Mouse (Mus musculus) intestine, embryonic 15.5 days (tissue): ENCODE results near the gene Slc36a3. TPM values are rescaled to one million over a fixed set of nuclear protein-coding genes. Genes with fewer than 3 reads are reported as not detected.

ENCODE experiments used
- ATAC-seq: fragments of 200-750 bp; cut with Nextera tagmentation; 2 replicates; pipeline ENCODE4 v1.8.0; 2017; ENCODE audit warnings: moderate TSS enrichment, moderate library complexity
- H3K27ac ChIP-seq: fragments of 300-500 bp; sonication (generic); 2 replicates; pipeline ENCODE4 v1.5.1; 2015; ENCODE audit warnings: mild to moderate bottlenecking, inconsistent platforms
- H3K27me3 ChIP-seq: fragments of 300-500 bp; sonication (generic); replicated peaks from 2 replicates; pipeline ENCODE4 v1.6.1; 2015; ENCODE audit warnings: inconsistent platforms
- H3K36me3 ChIP-seq: fragments of 300-500 bp; sonication (generic); 2 replicates; pipeline ENCODE4 v1.6.1; 2015; ENCODE audit warnings: inconsistent platforms
- H3K4me1 ChIP-seq: fragments of 300-500 bp; sonication (generic); replicated peaks from 2 replicates; pipeline ENCODE4 v1.6.1; 2015; ENCODE audit warnings: inconsistent platforms
- H3K4me2 ChIP-seq: fragments of 300-500 bp; sonication (generic); replicated peaks from 2 replicates; pipeline ENCODE4 v1.6.1; 2015; ENCODE audit warnings: mild to moderate bottlenecking, inconsistent platforms
- H3K4me3 ChIP-seq: fragments of 300-500 bp; sonication (generic); replicated peaks from 2 replicates; pipeline ENCODE4 v1.5.1; 2015; ENCODE audit warnings: inconsistent platforms
- H3K9ac ChIP-seq: fragments of 300-500 bp; sonication (generic); 2 replicates; pipeline ENCODE4 v1.6.1; 2015; ENCODE audit warnings: inconsistent platforms
- H3K9me3 ChIP-seq: fragments of 300-500 bp; sonication (generic); 2 replicates; pipeline ENCODE4 v1.6.1; 2016; ENCODE audit warnings: inconsistent platforms
- WGBS: fragments of 180-500 bp; shearing (Covaris S2); methylation state at CpG from one replicate; pipeline ENCODE4 v1.1.7; 2015; 5-methylcytosine and 5-hydroxymethylcytosine counted together
- polyA plus RNA-seq: library from polyadenylated mRNA; unstranded; fragments of >200 nt; fragmentation: Nextera tagmentation; extraction: Ambion mirVana; gene quantifications from 2 replicates; pipeline ENCODE4 v1.2.1, GENCODE M21; 2015

The Slc36a3 gene
- polyA plus RNA-seq: not detected in 2 replicates

DNA sequence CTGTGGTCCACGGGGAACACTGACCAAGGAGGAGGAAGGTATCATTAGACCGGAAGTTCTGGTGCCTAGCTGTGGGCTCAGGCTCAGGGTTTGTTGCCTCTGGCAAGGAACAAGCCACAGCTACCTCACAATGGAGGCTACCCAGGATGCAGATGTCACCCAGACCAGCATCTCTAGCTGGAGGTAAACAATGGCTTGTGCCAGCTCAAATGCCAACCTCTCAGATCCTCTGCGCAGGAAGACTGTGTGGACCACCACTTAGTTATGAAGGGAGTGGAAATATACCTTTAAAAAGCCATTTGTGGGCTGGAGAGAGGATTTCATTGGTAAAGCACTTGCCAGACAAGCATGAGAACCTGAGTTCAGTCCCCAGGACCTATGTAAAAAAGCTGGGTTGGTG lies at the start of gene Slc36a3:
Slc36a3 (minus strand) TSS at position 101 of the 400 bp plus-strand sequence.
- H3K36me3 ChIP-seq: no peaks in the 10 kb centered on the region
- H3K9ac ChIP-seq: no peak within 1 kb of the TSS
- no peaks in the 10 kb centered on the region for H3K4me1 ChIP-seq
- H3K27ac ChIP-seq: no peak within 1 kb of the TSS
- WGBS: 80% methylated on average over 3 of the region's 3 CpGs
- no peak within 1 kb of the TSS for H3K4me2 ChIP-seq
- H3K4me3 ChIP-seq: no peak within 1 kb of the TSS
- no peaks in the 10 kb centered on the region for H3K9me3 ChIP-seq
- no peaks in the 10 kb centered on the region for H3K27me3 ChIP-seq
- no peak for ATAC-seq

GRCm38 (mm10) chr11:55197740-55198510 lies 46.4 kb upstream of the Slc36a3 start:
- Histone ChIP-seq H3K4me3 (no peak overlapping the region), H3K4me1 (no peaks in the 10 kb centered on the region), H3K9me3 (0 out of 2 replicates have a peak, but pooled peaks cover 3% of the 10 kb centered on the region), H3K27ac (no peak overlapping the region), H3K4me2 (no peak overlapping the region), H3K9ac (no peak overlapping the region), H3K27me3 (no peaks in the 10 kb centered on the region), H3K36me3 (no peaks in the 10 kb centered on the region)
- no peak for ATAC-seq
- WGBS: 68% methylated on average over 8 of the region's 8 CpGs

- no peak overlapping the region for H3K9ac ChIP-seq
- H3K4me3 ChIP-seq: no peak overlapping the region
- no peaks in the 10 kb centered on the region for H3K4me1 ChIP-seq
- WGBS: 52% methylated on average over 6 of the region's 6 CpGs
- no peak overlapping the region for H3K4me2 ChIP-seq
- no peaks in the 10 kb centered on the region for H3K36me3 ChIP-seq
- no peak overlapping the region for H3K27ac ChIP-seq
- no peaks in the 10 kb centered on the region for H3K27me3 ChIP-seq
- H3K9me3 ChIP-seq: 0 out of 2 replicates have a peak, but pooled peaks cover 3% of the 10 kb centered on the region
- ATAC-seq: no peak
Observed at GRCm38 (mm10) chr11:55197086-55197485, 45.6 kb upstream of the Slc36a3 start.

DNA sequence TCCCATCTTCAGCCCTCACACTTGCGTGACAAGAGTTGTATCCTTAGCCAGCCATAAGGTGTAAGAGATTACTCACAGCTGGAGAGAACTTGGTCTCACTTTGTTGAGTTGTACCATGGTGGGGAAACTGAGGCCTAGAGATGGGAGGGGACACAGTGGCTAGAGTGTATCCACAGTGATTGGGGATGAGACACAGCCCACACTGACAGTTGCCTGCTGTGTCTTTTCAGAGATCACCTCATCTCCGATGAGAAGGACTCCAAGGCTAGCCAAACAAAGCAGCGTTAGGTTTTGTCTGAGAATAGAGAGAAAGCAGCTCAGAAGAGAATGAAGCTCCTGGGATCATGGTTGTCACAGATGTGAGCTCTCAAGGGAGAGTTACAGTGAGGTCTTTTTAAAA lies 38.7 kb upstream of the Slc36a3 start:
- Histone ChIP-seq H3K9me3 (0 out of 2 replicates have a peak, but pooled peaks cover 3% of the 10 kb centered on the region), H3K4me1 (no peaks in the 10 kb centered on the region), H3K27ac (no peak overlapping the region), H3K4me3 (no peak overlapping the region), H3K4me2 (no peak overlapping the region), H3K27me3 (no peaks in the 10 kb centered on the region), H3K36me3 (no peaks in the 10 kb centered on the region), H3K9ac (no peak overlapping the region)
- WGBS: 81% methylated on average over 3 of the region's 3 CpGs
- no peak for ATAC-seq

- Histone ChIP-seq H3K4me3 (no peak overlapping the region), H3K9me3 (no peaks in the 10 kb centered on the region), H3K36me3 (no peaks in the 10 kb centered on the region), H3K27me3 (no peaks in the 10 kb centered on the region), H3K4me2 (no peak overlapping the region), H3K27ac (no peak overlapping the region), H3K9ac (no peak overlapping the region), H3K4me1 (no peaks in the 10 kb centered on the region)
- ATAC-seq: no peak
- 81% methylated on average over 6 of the region's 6 CpGs for WGBS
Observed at GRCm38 (mm10) chr11:55187777-55188176, 36.3 kb upstream of the Slc36a3 start.

DNA sequence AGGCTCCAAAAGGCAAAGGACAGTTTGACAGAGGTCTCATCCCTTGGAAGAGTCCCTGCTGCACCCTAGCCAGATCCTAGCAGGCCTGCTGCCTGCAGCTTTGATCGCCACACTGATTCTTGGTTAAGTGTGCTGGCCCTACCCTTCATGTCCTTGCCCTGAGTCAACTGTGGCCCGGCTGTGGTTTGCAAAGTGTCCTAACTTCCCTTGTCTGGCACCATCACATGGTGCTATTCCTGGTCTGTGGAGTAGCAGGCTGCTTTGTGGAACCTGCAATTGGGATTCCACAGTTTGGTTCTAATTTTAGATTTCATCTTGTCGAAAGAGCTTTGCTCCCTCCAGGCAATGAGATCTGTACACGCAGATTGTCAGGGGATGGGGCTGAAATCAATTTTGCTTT lies 35.8 kb upstream of the Slc36a3 start:
- Histone ChIP-seq H3K9ac (no peak overlapping the region), H3K4me1 (no peaks in the 10 kb centered on the region), H3K9me3 (no peaks in the 10 kb centered on the region), H3K27me3 (no peaks in the 10 kb centered on the region), H3K4me3 (no peak overlapping the region), H3K27ac (no peak overlapping the region), H3K4me2 (no peak overlapping the region), H3K36me3 (no peaks in the 10 kb centered on the region)
- ATAC-seq: no peak
- 82% methylated on average over 4 of the region's 4 CpGs for WGBS

GRCm38 (mm10) chr11:55184733-55185291 lies 33.3 kb upstream of the Slc36a3 start, which contains the start of gene Slc36a2:
Gene Slc36a2, minus strand, starts transcription at chr11:55185077.
- no peak within 1 kb of the TSS for H3K9ac ChIP-seq
- H3K4me2 ChIP-seq: no peak within 1 kb of the TSS
- H3K4me1 ChIP-seq: no peaks in the 10 kb centered on the region
- no peaks in the 10 kb centered on the region for H3K27me3 ChIP-seq
- no peak for ATAC-seq
- H3K9me3 ChIP-seq: no peaks in the 10 kb centered on the region
- H3K36me3 ChIP-seq: no peaks in the 10 kb centered on the region
- no peak within 1 kb of the TSS for H3K4me3 ChIP-seq
- WGBS: 34% methylated on average over 10 of the region's 10 CpGs
- H3K27ac ChIP-seq: no peak within 1 kb of the TSS

- H3K4me3 ChIP-seq: no peak overlapping the region
- H3K9ac ChIP-seq: no peak overlapping the region
- 80% methylated on average over 5 of the region's 5 CpGs for WGBS
- no peak for ATAC-seq
- H3K36me3 ChIP-seq: no peaks in the 10 kb centered on the region
- H3K4me1 ChIP-seq: no peaks in the 10 kb centered on the region
- H3K27ac ChIP-seq: no peak overlapping the region
- no peak overlapping the region for H3K4me2 ChIP-seq
- H3K9me3 ChIP-seq: no peaks in the 10 kb centered on the region
- H3K27me3 ChIP-seq: no peaks in the 10 kb centered on the region
Observed at GRCm38 (mm10) chr11:55184246-55184645, 32.7 kb upstream of the Slc36a3 start.

GRCm38 (mm10) chr11:55183124-55183523 lies 31.6 kb upstream of the Slc36a3 start:
- Histone ChIP-seq H3K4me1 (no peaks in the 10 kb centered on the region), H3K4me3 (no peak overlapping the region), H3K9ac (no peak overlapping the region), H3K4me2 (no peak overlapping the region), H3K27me3 (no peaks in the 10 kb centered on the region), H3K9me3 (no peaks in the 10 kb centered on the region), H3K36me3 (no peaks in the 10 kb centered on the region), H3K27ac (no peak overlapping the region)
- no peak for ATAC-seq
- WGBS: 58% methylated on average over 7 of the region's 7 CpGs

DNA sequence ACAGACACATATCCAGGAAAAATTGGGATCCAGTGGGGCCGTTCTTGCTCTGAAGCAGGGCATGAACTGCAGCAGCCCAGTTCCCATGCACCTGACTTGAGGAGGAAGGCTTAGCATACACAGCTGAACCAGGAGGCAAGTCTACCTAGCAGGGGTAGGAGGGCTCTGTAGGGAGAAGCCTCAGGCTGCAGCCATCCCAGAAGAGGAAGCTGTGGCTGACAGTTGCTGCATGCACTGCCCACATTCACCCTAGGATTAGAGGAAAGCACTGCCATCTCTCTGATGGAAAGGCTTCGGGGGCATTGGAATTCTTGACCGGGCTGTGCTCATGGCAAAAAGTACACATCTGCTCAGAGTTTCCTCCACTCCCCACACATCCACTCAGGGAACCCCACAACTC lies 28.3 kb upstream of the Slc36a3 start:
- Histone ChIP-seq H3K9ac (no peak overlapping the region), H3K4me3 (no peak overlapping the region), H3K27me3 (no peaks in the 10 kb centered on the region), H3K9me3 (no peaks in the 10 kb centered on the region), H3K36me3 (no peaks in the 10 kb centered on the region), H3K4me2 (no peak overlapping the region), H3K27ac (no peak overlapping the region), H3K4me1 (no peaks in the 10 kb centered on the region)
- ATAC-seq: no peak
- 78% methylated on average over 3 of the region's 3 CpGs for WGBS

GRCm38 (mm10) chr11:55178830-55179229 lies 27.3 kb upstream of the Slc36a3 start:
- Histone ChIP-seq H3K4me1 (no peaks in the 10 kb centered on the region), H3K9ac (no peak overlapping the region), H3K9me3 (no peaks in the 10 kb centered on the region), H3K36me3 (no peaks in the 10 kb centered on the region), H3K27ac (no peak overlapping the region), H3K4me2 (no peak overlapping the region), H3K4me3 (no peak overlapping the region), H3K27me3 (no peaks in the 10 kb centered on the region)
- whole genome bisulfite sequencing: 85% methylated on average over 4 of the region's 4 CpGs
- no peak for ATAC-seq

GRCm38 (mm10) chr11:55170501-55170900 lies 19.0 kb upstream of the Slc36a3 start:
- Histone ChIP-seq H3K9me3 (no peaks in the 10 kb centered on the region), H3K4me2 (no peak overlapping the region), H3K36me3 (no peaks in the 10 kb centered on the region), H3K27ac (no peak overlapping the region), H3K9ac (no peak overlapping the region), H3K4me3 (no peak overlapping the region), H3K27me3 (no peaks in the 10 kb centered on the region), H3K4me1 (no peaks in the 10 kb centered on the region)
- WGBS: 75% methylated on average over 4 of the region's 4 CpGs
- ATAC-seq: no peak

- Histone ChIP-seq H3K27ac (no peak overlapping the region), H3K9ac (no peak overlapping the region), H3K4me1 (no peaks in the 10 kb centered on the region), H3K36me3 (no peaks in the 10 kb centered on the region), H3K4me2 (no peak overlapping the region), H3K4me3 (no peak overlapping the region), H3K27me3 (no peaks in the 10 kb centered on the region), H3K9me3 (no peaks in the 10 kb centered on the region)
- no peak for ATAC-seq
- 88% methylated on average over 6 of the region's 6 CpGs for WGBS
Observed at GRCm38 (mm10) chr11:55168914-55169313, 17.4 kb upstream of the Slc36a3 start.
